Mouse (Mus musculus) heart, embryonic 15.5 days (tissue): ENCODE data around the gene Fam214b. TPM values are rescaled to one million over a fixed set of nuclear protein-coding genes. Genes with fewer than 3 reads are reported as not detected.
"Not testable (repeated sequence)": the region's sequence is repeated elsewhere in the genome, so short reads cannot be mapped to it uniquely, and the experiment has no call there.

Experiments
- ATAC-seq: fragments of 200-750 bp; cut with Nextera tagmentation; replicated peaks from 2 replicates; pipeline ENCODE4 v1.8.0; 2017; ENCODE audit warnings: low read depth, moderate TSS enrichment; ENCODE audit not compliant: insufficient number of reproducible peaks, insufficient read depth, low FRiP score
- H3K27ac ChIP-seq: fragments of 300-500 bp; sonication (generic); 2 replicates; pipeline ENCODE4 v1.5.1; 2015; ENCODE audit warnings: mild to moderate bottlenecking, inconsistent platforms
- H3K27me3 ChIP-seq: fragments of 300-500 bp; sonication (generic); 2 replicates; pipeline ENCODE4 v1.6.1; 2015; ENCODE audit warnings: inconsistent platforms
- H3K36me3 ChIP-seq: fragments of 300-500 bp; sonication (generic); 2 replicates; pipeline ENCODE4 v1.6.1; 2015; ENCODE audit warnings: mild to moderate bottlenecking, inconsistent platforms
- H3K4me1 ChIP-seq: fragments of 300-500 bp; sonication (generic); replicated peaks from 2 replicates; pipeline ENCODE4 v1.6.1; 2015; ENCODE audit warnings: inconsistent platforms
- H3K4me2 ChIP-seq: fragments of 300-500 bp; sonication (generic); 2 replicates; pipeline ENCODE4 v1.6.1; 2015; ENCODE audit warnings: inconsistent platforms, mild to moderate bottlenecking, moderate library complexity
- H3K4me3 ChIP-seq: fragments of 300-500 bp; sonication (generic); 2 replicates; pipeline ENCODE4 v1.5.1; 2015; ENCODE audit warnings: mild to moderate bottlenecking, inconsistent platforms
- H3K9ac ChIP-seq: fragments of 300-500 bp; sonication (generic); 2 replicates; pipeline ENCODE4 v1.6.1; 2015; ENCODE audit warnings: mild to moderate bottlenecking, inconsistent platforms
- H3K9me3 ChIP-seq: fragments of 300-500 bp; sonication (generic); replicated peaks from 2 replicates; pipeline ENCODE4 v1.6.1; 2016; ENCODE audit warnings: inconsistent platforms
- WGBS: fragments of 180-500 bp; shearing (Covaris S2); methylation state at CpG from one replicate; pipeline ENCODE4 v1.1.7; 2015; ENCODE audit warnings: mixed read lengths; 5-methylcytosine and 5-hydroxymethylcytosine counted together
- polyA plus RNA-seq: library from polyadenylated mRNA; unstranded; fragments of >200 nt; fragmentation: Nextera tagmentation; extraction: Ambion mirVana; gene quantifications from 2 replicates; pipeline ENCODE4 v1.2.1, GENCODE M21; 2015

Gene Fam214b
- polyA plus RNA-seq, 1 experiment from 2014 or later: 14.1 TPM

DNA sequence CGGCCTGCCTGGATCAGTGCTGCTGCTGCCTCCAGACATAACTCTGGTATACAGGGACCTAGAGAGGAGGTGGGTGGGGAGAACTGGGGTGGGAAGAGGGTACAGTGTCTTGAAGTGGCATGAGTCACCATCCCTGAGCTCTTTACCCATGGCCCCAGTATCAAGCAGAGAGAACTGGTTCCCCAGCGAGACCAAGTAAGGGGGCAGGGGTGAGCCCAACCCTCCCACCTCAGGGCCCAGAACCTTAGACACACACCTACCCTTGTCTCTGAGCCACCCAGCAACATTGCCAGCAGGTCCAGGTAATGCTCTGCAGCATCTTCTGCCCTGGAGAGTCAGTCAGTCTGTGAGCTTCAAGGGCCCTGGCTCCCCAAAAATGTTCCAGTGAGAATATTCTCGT lies 41.1 kb downstream of the Fam214b start:
- no peak overlapping the region for H3K27ac ChIP-seq
- H3K4me1 ChIP-seq: peaks cover 7% of the 10 kb centered on the region; the same call in 1 of the 2 replicates
- no peaks in the 10 kb centered on the region; the same call in none of the 2 replicates for H3K36me3 ChIP-seq
- H3K4me3 ChIP-seq: no peak overlapping the region
- no peak overlapping the region for H3K9ac ChIP-seq
- H3K9me3 ChIP-seq: no peaks in the 10 kb centered on the region
- no peak overlapping the region for H3K4me2 ChIP-seq
- 88% methylated on average over 3 of the region's 3 CpGs for WGBS
- ATAC-seq: no peak
- no peaks in the 10 kb centered on the region for H3K27me3 ChIP-seq

DNA sequence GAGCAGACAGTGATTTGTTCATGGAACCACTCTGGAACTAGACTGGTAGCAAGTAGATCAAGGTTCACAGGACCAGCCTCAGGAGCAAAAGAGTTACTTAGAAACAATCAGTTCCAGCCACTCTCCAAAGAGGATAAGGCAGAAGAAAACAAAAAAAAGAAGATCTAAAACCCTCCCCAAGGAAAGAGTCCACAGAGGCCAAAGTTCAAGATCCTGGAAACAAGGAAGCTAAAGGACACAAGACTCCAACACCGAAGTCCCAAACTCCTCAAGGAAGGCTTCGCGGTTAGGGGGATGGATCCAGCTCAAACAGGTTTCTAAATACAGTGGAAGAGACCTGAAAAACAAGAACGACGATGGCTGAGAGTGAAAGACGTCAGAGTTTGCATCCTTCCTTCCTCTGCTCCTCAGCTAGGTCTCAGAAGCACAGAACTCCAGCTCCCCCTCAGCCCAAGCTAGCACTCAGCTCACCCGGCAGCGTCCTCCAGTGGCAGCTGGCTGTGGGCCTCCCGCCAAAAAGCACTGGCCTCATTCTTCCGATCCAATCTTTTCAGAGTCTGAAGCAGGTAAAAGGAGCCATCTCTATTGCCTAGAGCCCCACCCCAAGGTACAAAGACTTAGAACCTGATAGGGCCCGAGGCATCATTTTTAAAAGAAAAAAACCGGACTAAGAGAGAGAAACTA lies 43.1 kb downstream of the Fam214b start:
- Histone ChIP-seq H3K27ac (no peak overlapping the region), H3K4me3 (no peak overlapping the region), H3K4me1 (peaks cover 9% of the 10 kb centered on the region; the same call in 1 of the 2 replicates), H3K9ac (no peak overlapping the region), H3K36me3 (no peaks in the 10 kb centered on the region; the same call in none of the 2 replicates), H3K9me3 (no peaks in the 10 kb centered on the region), H3K27me3 (no peaks in the 10 kb centered on the region), H3K4me2 (no peak overlapping the region)
- WGBS: 74% methylated on average over 12 of the region's 12 CpGs
- ATAC-seq: no peak

DNA sequence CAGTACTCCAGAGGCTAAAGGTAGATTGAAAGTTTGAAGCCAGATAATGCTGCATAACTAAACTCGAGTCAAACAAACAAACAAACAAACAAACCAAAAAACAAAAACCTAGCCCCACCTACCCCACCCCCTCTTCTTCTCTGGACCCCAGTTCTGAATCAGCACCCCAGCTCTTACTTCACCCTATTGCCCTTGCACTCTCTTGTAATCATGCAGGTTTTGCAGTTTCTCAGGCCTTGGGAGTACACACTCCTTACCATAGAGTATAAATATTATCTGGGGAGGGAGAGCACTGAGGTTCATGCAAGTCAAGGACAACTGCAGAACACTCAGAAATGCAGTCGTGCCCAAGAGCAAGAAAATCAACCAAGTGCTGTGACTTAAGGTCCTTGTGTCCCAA lies 44.7 kb downstream of the Fam214b start:
- Histone ChIP-seq H3K4me1 (peaks cover 20% of the 10 kb centered on the region), H3K36me3 (no peaks in the 10 kb centered on the region; the same call in none of the 2 replicates), H3K27ac (peak overlapping the region; percentile 99; the same call in 1 of the 2 replicates), H3K9ac (no peak overlapping the region), H3K4me3 (no peak overlapping the region), H3K9me3 (no peaks in the 10 kb centered on the region), H3K27me3 (no peaks in the 10 kb centered on the region), H3K4me2 (no peak overlapping the region)
- no peak for ATAC-seq
- WGBS: 90% methylated on average over 2 of the region's 2 CpGs

DNA sequence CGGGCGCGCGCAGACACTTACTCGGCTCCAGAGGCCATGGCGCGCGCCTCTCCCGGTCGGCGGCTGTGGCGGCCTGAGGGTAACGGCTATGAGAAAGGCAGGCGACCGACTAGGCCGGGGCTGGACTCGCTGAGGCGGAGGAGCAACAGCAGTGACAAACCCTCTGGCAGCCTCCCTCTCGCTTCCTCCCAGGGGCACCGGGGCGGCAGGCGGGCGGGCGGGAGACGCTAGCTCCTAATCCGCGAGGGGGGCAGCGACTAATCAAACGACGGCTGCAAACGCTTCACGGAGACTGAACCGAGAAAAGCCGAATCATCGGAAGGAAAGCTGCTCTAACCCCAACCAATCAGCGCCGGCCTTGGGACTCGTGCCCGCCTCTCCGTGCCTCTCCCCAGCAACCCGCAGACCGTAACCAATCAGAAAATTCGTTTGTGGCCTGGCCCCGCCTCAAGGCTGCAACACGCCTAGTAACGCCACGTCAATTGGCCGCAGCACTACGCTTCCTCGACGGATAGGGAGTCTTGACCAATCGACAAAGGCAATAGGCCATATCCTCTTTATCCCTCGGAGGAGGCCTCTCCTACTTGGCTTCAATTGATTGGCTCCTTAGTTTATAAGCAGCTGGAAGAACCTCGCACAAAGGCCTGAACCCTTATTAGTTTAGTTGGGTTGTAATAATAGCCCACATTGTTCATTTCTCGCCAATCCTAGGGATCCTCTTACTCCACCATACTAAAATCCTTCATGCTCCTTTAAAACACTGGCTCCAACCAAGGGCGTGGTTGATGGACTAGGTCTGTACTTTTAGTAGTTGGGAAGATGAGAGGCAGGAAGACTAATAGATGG lies 45.7 kb downstream of the Fam214b start, which contains the start of gene Vcp:
Gene Vcp (minus strand): TSS at position 367 of the 846 bp plus-strand sequence.
- not testable (repeated sequence) for H3K36me3 ChIP-seq, H3K9me3 ChIP-seq, H3K27me3 ChIP-seq
- Histone ChIP-seq H3K27ac (peak within 1 kb of the TSS; percentile 99), H3K9ac (peak within 1 kb of the TSS; percentile 99), H3K4me2 (peak within 1 kb of the TSS; percentile 71), H3K4me3 (peak within 1 kb of the TSS; percentile 85), H3K4me1 (peaks cover 20% of the 10 kb centered on the region)
- peak; percentile 98 for ATAC-seq
- WGBS: 1% methylated on average over 52 of the region's 56 CpGs

DNA sequence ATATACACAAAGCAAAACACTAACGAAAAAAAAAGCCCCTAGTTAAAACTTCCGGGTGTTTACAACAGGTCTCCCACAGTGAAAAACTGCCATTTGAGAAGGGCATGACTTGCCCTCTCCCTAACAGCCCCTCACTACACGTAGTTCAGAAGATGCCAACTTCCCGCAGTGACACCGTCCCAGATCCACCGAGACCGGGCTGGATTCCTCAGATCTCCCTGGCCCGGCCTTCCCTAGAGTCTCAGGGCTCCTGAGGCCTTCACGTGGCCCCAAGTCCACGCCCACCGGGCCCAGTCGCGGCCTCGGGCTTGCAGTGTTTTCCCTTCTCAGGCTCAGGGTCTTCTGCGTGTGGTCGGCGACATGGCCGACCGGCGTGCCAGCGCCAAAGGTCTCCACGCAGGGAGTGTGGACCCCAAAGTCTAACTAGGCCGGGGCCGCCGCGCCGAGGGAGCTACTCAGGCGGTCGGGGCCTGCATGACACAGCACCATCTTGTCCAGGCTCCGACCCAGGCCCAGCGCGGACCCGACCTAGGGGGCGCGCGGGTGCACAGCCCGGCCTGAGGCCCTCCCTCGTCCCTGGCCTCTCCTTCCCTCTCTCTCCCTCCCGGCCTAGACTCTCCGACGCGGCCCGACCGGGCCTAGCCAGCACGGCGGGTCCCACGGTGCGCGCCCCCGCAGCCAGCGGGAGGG lies 46.4 kb downstream of the Fam214b start:
- ATAC-seq: peak; percentile 83
- Histone ChIP-seq H3K9me3 (no peaks in the 10 kb centered on the region), H3K4me3 (peak overlapping the region; percentile 85), H3K27ac (peak overlapping the region; percentile 99), H3K36me3 (peaks cover 11% of the 10 kb centered on the region), H3K4me2 (peak overlapping the region; percentile 71), H3K9ac (peak overlapping the region; percentile 99), H3K4me1 (peaks cover 20% of the 10 kb centered on the region), H3K27me3 (no peaks in the 10 kb centered on the region)
- WGBS: under 1% methylated on average over 51 of the region's 51 CpGs

DNA sequence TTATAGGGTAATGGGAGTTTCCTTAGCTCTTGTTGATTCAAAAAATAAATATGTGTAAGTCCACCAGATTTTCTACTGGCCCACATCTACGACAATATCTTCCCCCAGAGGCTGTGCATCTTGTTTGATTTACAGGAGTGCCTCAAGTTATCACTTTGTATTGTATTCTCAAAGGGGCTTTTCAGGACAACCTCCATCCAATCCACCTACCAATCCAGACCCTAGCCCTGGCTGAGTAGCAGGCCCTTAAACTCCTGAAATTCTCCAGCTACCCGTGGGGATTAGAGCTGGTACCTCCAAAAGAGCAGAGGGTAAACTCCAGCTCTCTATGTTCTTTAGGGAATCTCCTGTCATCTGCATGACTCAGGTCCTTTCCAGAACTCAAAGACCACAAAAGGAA lies 48.0 kb downstream of the Fam214b start:
- WGBS: 26% methylated on average over 2 of the region's 2 CpGs
- H3K4me1 ChIP-seq: peaks cover 20% of the 10 kb centered on the region

DNA sequence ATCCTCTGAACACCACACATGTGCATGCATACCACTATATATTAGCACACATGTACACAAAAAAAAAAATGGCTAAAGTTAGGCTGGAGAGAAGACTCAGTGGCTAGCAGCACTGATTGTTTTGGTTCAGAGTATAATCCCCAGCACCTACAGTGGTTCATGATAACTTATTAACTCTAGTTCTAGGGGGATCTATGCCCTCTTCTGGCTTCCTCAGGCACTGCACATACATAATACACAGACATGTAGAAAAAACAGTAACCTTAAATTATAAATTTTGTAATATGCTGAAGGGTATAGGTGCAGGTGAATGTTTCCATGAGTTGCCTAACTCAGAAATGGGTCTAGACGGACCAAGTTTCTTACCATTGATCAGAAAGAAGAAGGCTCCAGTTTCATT lies 57.7 kb downstream of the Fam214b start:
- Histone ChIP-seq H3K4me2 (no peak overlapping the region), H3K27ac (no peak overlapping the region), H3K27me3 (no peaks in the 10 kb centered on the region), H3K9me3 (no peaks in the 10 kb centered on the region), H3K4me1 (no peaks in the 10 kb centered on the region), H3K36me3 (peaks cover 96% of the 10 kb centered on the region), H3K9ac (no peak overlapping the region), H3K4me3 (no peak overlapping the region)
- WGBS: 63% methylated on average over 1 of the region's 1 CpGs
- ATAC-seq: no peak

More for the DNA sequence above, 48.0 kb downstream of the Fam214b start:
- Histone ChIP-seq H3K27me3 (no peaks in the 10 kb centered on the region), H3K9ac (peak overlapping the region; percentile 44; the same call in 1 of the 2 replicates), H3K27ac (peak overlapping the region; percentile 99), H3K36me3 (peaks cover 27% of the 10 kb centered on the region), H3K4me2 (peak overlapping the region; percentile 71), H3K9me3 (no peaks in the 10 kb centered on the region), H3K4me3 (peak overlapping the region; percentile 85)
- ATAC-seq: no peak

Other genes starting within 250 kb of the Fam214b start
- gene Fam205a1, start 192.3 kb downstream of the Fam214b start, polyA plus RNA-seq: not detected in 2 replicates
- gene Gm12394, start 189.4 kb downstream of the Fam214b start, polyA plus RNA-seq: 0.08 and 0.13 TPM in 2 replicates
- 0.20 and 0.41 TPM in 2 replicates for gene Fam205c, start 172.0 kb downstream of the Fam214b start, polyA plus RNA-seq
- gene Phf24, start 129.6 kb downstream of the Fam214b start, polyA plus RNA-seq: 4.1 and 4.3 TPM in 2 replicates
- 17.7 and 18.2 TPM in 2 replicates for gene Dnajb5, start 96.4 kb downstream of the Fam214b start, polyA plus RNA-seq
- 0.18 and 0.42 TPM in 2 replicates for gene 1700022I11Rik, start 76.6 kb downstream of the Fam214b start, polyA plus RNA-seq
- gene Vcp, start 45.7 kb downstream of the Fam214b start, polyA plus RNA-seq: 437 and 463 TPM in 2 replicates
- 9.8 and 13.5 TPM in 2 replicates for gene Fancg, start 35.7 kb downstream of the Fam214b start, polyA plus RNA-seq
- 15.0 and 15.5 TPM in 2 replicates for gene Pigo, start 20.4 kb downstream of the Fam214b start, polyA plus RNA-seq
- 189 and 209 TPM in 2 replicates for gene Stoml2, start 14.5 kb downstream of the Fam214b start, polyA plus RNA-seq
- 10.1 and 11.8 TPM in 2 replicates for gene Unc13b, start 12.7 kb upstream of the Fam214b start, polyA plus RNA-seq
- gene Atp8b5, start 220.9 kb upstream of the Fam214b start, polyA plus RNA-seq: 0.19 and 0.25 TPM in 2 replicates